Mouse (Mus musculus) adrenal gland, adult 18-20 months (tissue): ENCODE results near the gene Tbc1d7. TPM values are rescaled to one million over a fixed set of nuclear protein-coding genes. Genes with fewer than 3 reads are reported as not detected.
A peak's percentile ranks its signal among the peaks of the same experiment; 100 is the strongest.

Experiments
- DNase-seq, 2 experiments: peaks; one replicate each; pipeline ENCODE4 v3.0.0; 2021 to 2022; ENCODE audit warnings: low spot score in 2 of 2
- long read RNA-seq, 2 experiments: library from polyadenylated mRNA; stranded (forward); transcript quantifications; one replicate each; pipeline ENCODE4 v2.0.0; 2021
- total RNA-seq, 2 experiments: library from RNA; stranded (reverse); gene quantifications; 1 replicate in 1 of 2; 2 replicates in 1 of 2; pipeline ENCODE4 v1.2.3; 2021

Tbc1d7 gene
- 10 to 100 TPM; 11.4 to 13.5 TPM for total RNA-seq
- long read RNA-seq, experiment 1, partial matches to known transcripts = 0 of 2 reads
- long read RNA-seq, experiment 1, other reads (novel, unspliced or antisense) = 0 of 2 reads
- long read RNA-seq, experiment 2, transcript Tbc1d7-202 (8 exons, 1,246 nt) = major isoform, 12 of 26 reads
- long read RNA-seq, experiment 2, transcript Tbc1d7-201 (8 exons, 1,239 nt) = minor isoform, 5 of 26 reads
- long read RNA-seq, experiment 2, partial matches to known transcripts = 1 of 26 reads
- long read RNA-seq, experiment 2, other reads (novel, unspliced or antisense) = 8 of 26 reads

GRCm38 (mm10) chr13:43171020-43171710 lies at the start of gene Tbc1d7:
Tbc1d7 (minus strand) TSS chr13:43171501.
- peak; percentile 99 to 100 for DNase-seq

- DNase-seq = no peak
Measured at GRCm38 (mm10) chr13:43220635-43221034, 49.3 kb upstream of the Tbc1d7 start.

GRCm38 (mm10) chr13:43218764-43219163 lies 47.5 kb upstream of the Tbc1d7 start:
- DNase-seq = no peak

- no peak for DNase-seq
Measured at GRCm38 (mm10) chr13:43218284-43218683, 47.0 kb upstream of the Tbc1d7 start.

GRCm38 (mm10) chr13:43217686-43218085 lies 46.4 kb upstream of the Tbc1d7 start:
- DNase-seq = no peak

GRCm38 (mm10) chr13:43217059-43217458 lies 45.8 kb upstream of the Tbc1d7 start:
- DNase-seq = no peak

- DNase-seq = no peak
Measured at GRCm38 (mm10) chr13:43215994-43216706, 44.8 kb upstream of the Tbc1d7 start.

GRCm38 (mm10) chr13:43215144-43215993 lies 44.1 kb upstream of the Tbc1d7 start:
- DNase-seq = no peak

GRCm38 (mm10) chr13:43212338-43212737 lies 41.0 kb upstream of the Tbc1d7 start:
- DNase-seq = peak in 1 of 2 experiments; percentile 38

- DNase-seq = no peak
Measured at GRCm38 (mm10) chr13:43210956-43211355, 39.7 kb upstream of the Tbc1d7 start.

- no peak for DNase-seq
Measured at GRCm38 (mm10) chr13:43209560-43209959, 38.3 kb upstream of the Tbc1d7 start.

GRCm38 (mm10) chr13:43208914-43209439 lies 37.7 kb upstream of the Tbc1d7 start:
- DNase-seq = no peak

- DNase-seq = no peak
Measured at GRCm38 (mm10) chr13:43206118-43206683, 34.9 kb upstream of the Tbc1d7 start.

- no peak for DNase-seq
Measured at GRCm38 (mm10) chr13:43203641-43204040, 32.3 kb upstream of the Tbc1d7 start.

- no peak for DNase-seq
Measured at GRCm38 (mm10) chr13:43203234-43203633, 31.9 kb upstream of the Tbc1d7 start.

- DNase-seq = no peak
Measured at GRCm38 (mm10) chr13:43202351-43202750, 31.1 kb upstream of the Tbc1d7 start.

- peak in 1 of 2 experiments; percentile 62 for DNase-seq
Measured at GRCm38 (mm10) chr13:43201033-43201432, 29.7 kb upstream of the Tbc1d7 start.

- no peak for DNase-seq
Measured at GRCm38 (mm10) chr13:43200473-43200872, 29.2 kb upstream of the Tbc1d7 start.

- peak in 1 of 2 experiments; percentile 63 for DNase-seq
Measured at GRCm38 (mm10) chr13:43199749-43200148, 28.4 kb upstream of the Tbc1d7 start.

GRCm38 (mm10) chr13:43199282-43199681 lies 28.0 kb upstream of the Tbc1d7 start:
- DNase-seq = no peak
